Mouse (Mus musculus): ENCODE measurements around the gene Nrros. TPM values are rescaled to one million over a fixed set of nuclear protein-coding genes. Genes with fewer than 3 reads are reported as not detected.

Nrros gene
- polyA plus RNA-seq (2016; fragmentation: Nextera tagmentation; extraction: Ambion mirVana) = 7.8 and 11.1 TPM in 2 replicates

- 4% methylated on average over 25 of the region's 25 CpGs for WGBS
These were observed at the start of gene Nrros for GRCm38 (mm10) chr16:32165281-32165821. TSS of gene Nrros (minus strand) at chr16:32165594.

GRCm38 (mm10) chr16:32214804-32215576 is 49.6 kb upstream of the Nrros start:
- Histone ChIP-seq H3K4me3 (no peak overlapping the region), H3K36me3 (no peaks in the 10 kb centered on the region), H3K27me3 (ENCODE audit: insufficient read depth, poor library complexity, severe bottlenecking) (no peaks in the 10 kb centered on the region), H3K9me3 (peaks cover 2% of the 10 kb centered on the region; the same call in 1 of the 2 replicates), H3K27ac (no peak overlapping the region), H3K4me1 (replicated peaks) (no peaks in the 10 kb centered on the region)
- DNase-seq (ENCODE audit: low spot score) = no peak
- WGBS = 84% methylated on average over 17 of the region's 17 CpGs

More at GRCm38 (mm10) chr16:32165281-32165821, at the start of gene Nrros:
- peak; percentile 31 for DNase-seq (ENCODE audit: low spot score)
- Histone ChIP-seq H3K4me1 (replicated peaks) (peaks cover 21% of the 10 kb centered on the region), H3K27me3 (ENCODE audit: insufficient read depth, poor library complexity, severe bottlenecking) (peaks cover 29% of the 10 kb centered on the region), H3K36me3 (no peaks in the 10 kb centered on the region), H3K4me3 (peak within 1 kb of the TSS; percentile 42), H3K27ac (peak within 1 kb of the TSS; percentile 65), H3K9me3 (no peaks in the 10 kb centered on the region)

GRCm38 (mm10) chr16:32214156-32214555 is 48.8 kb upstream of the Nrros start:
- Histone ChIP-seq H3K27me3 (ENCODE audit: insufficient read depth, poor library complexity, severe bottlenecking) (no peaks in the 10 kb centered on the region), H3K4me1 (replicated peaks) (no peaks in the 10 kb centered on the region), H3K36me3 (no peaks in the 10 kb centered on the region), H3K9me3 (peaks cover 10% of the 10 kb centered on the region), H3K27ac (no peak overlapping the region), H3K4me3 (no peak overlapping the region)
- no peak for DNase-seq (ENCODE audit: low spot score)

- Histone ChIP-seq H3K4me1 (replicated peaks) (peaks cover 13% of the 10 kb centered on the region), H3K36me3 (no peaks in the 10 kb centered on the region), H3K27ac (no peak overlapping the region), H3K9me3 (peaks cover 22% of the 10 kb centered on the region), H3K4me3 (no peak overlapping the region), H3K27me3 (ENCODE audit: insufficient read depth, poor library complexity, severe bottlenecking) (no peaks in the 10 kb centered on the region)
- no peak for DNase-seq (ENCODE audit: low spot score)
- WGBS = 66% methylated on average over 3 of the region's 3 CpGs
These were observed 39.5 kb upstream of the Nrros start for GRCm38 (mm10) chr16:32204902-32205301.

GRCm38 (mm10) chr16:32202681-32203080 is 37.3 kb upstream of the Nrros start:
- no peak overlapping the region for H3K27ac ChIP-seq
- no peak overlapping the region for H3K4me3 ChIP-seq
- 75% methylated on average over 6 of the region's 6 CpGs for WGBS
- no peaks in the 10 kb centered on the region for H3K36me3 ChIP-seq
- peaks cover 13% of the 10 kb centered on the region for H3K4me1 ChIP-seq (replicated peaks)
- H3K27me3 ChIP-seq (ENCODE audit: insufficient read depth, poor library complexity, severe bottlenecking) = no peaks in the 10 kb centered on the region
- H3K9me3 ChIP-seq = peaks cover 8% of the 10 kb centered on the region; the same call in 1 of the 2 replicates
- DNase-seq (ENCODE audit: low spot score) = no peak

- 47% methylated on average over 9 of the region's 9 CpGs for WGBS
- Histone ChIP-seq H3K27me3 (ENCODE audit: insufficient read depth, poor library complexity, severe bottlenecking) (no peaks in the 10 kb centered on the region), H3K27ac (peak overlapping the region; percentile 77)
These were observed 35.6 kb upstream of the Nrros start for GRCm38 (mm10) chr16:32201004-32201325.

GRCm38 (mm10) chr16:32200256-32201003 is 35.0 kb upstream of the Nrros start:
- Histone ChIP-seq H3K4me1 (replicated peaks) (peaks cover 13% of the 10 kb centered on the region), H3K27ac (peak overlapping the region; percentile 77), H3K9me3 (peaks cover 8% of the 10 kb centered on the region; the same call in 1 of the 2 replicates), H3K36me3 (no peaks in the 10 kb centered on the region), H3K27me3 (ENCODE audit: insufficient read depth, poor library complexity, severe bottlenecking) (no peaks in the 10 kb centered on the region), H3K4me3 (peak overlapping the region; percentile 21)
- WGBS = 55% methylated on average over 21 of the region's 21 CpGs
- DNase-seq (ENCODE audit: low spot score) = peak; percentile 61

More at GRCm38 (mm10) chr16:32201004-32201325, 35.6 kb upstream of the Nrros start:
- Histone ChIP-seq H3K9me3 (peaks cover 8% of the 10 kb centered on the region; the same call in 1 of the 2 replicates), H3K36me3 (no peaks in the 10 kb centered on the region), H3K4me1 (replicated peaks) (peaks cover 13% of the 10 kb centered on the region), H3K4me3 (peak overlapping the region; percentile 21; the same call in 1 of the 2 replicates)
- no peak for DNase-seq (ENCODE audit: low spot score)

GRCm38 (mm10) chr16:32190011-32190441 is 24.6 kb upstream of the Nrros start:
- Histone ChIP-seq H3K27me3 (ENCODE audit: insufficient read depth, poor library complexity, severe bottlenecking) (no peaks in the 10 kb centered on the region), H3K9me3 (no peaks in the 10 kb centered on the region), H3K4me1 (replicated peaks) (0 out of 2 replicates have a peak, but pooled peaks cover 4% of the 10 kb centered on the region), H3K4me3 (no peak overlapping the region), H3K36me3 (no peaks in the 10 kb centered on the region), H3K27ac (no peak overlapping the region)
- 54% methylated on average over 12 of the region's 12 CpGs for WGBS
- DNase-seq (ENCODE audit: low spot score) = no peak

GRCm38 (mm10) chr16:32189109-32189508 is 23.7 kb upstream of the Nrros start:
- 72% methylated on average over 6 of the region's 6 CpGs for WGBS
- Histone ChIP-seq H3K27me3 (ENCODE audit: insufficient read depth, poor library complexity, severe bottlenecking) (no peaks in the 10 kb centered on the region), H3K36me3 (no peaks in the 10 kb centered on the region), H3K4me3 (no peak overlapping the region), H3K9me3 (no peaks in the 10 kb centered on the region), H3K4me1 (replicated peaks) (0 out of 2 replicates have a peak, but pooled peaks cover 4% of the 10 kb centered on the region), H3K27ac (no peak overlapping the region)
- DNase-seq (ENCODE audit: low spot score) = no peak

- no peak for DNase-seq (ENCODE audit: low spot score)
- H3K4me3 ChIP-seq = no peak overlapping the region
- H3K27ac ChIP-seq = no peak overlapping the region
- WGBS = 94% methylated on average over 5 of the region's 5 CpGs
- H3K27me3 ChIP-seq (ENCODE audit: insufficient read depth, poor library complexity, severe bottlenecking) = no peaks in the 10 kb centered on the region
- H3K36me3 ChIP-seq = no peaks in the 10 kb centered on the region
- H3K4me1 ChIP-seq (replicated peaks) = 0 out of 2 replicates have a peak, but pooled peaks cover 4% of the 10 kb centered on the region
- H3K9me3 ChIP-seq = no peaks in the 10 kb centered on the region
These were observed 20.7 kb upstream of the Nrros start for GRCm38 (mm10) chr16:32186056-32186455.

GRCm38 (mm10) chr16:32179333-32179901 is 14.0 kb upstream of the Nrros start, which contains the start of gene Bex6:
TSS of gene Bex6 (plus strand) at chr16:32179823.
- 84% methylated on average over 6 of the region's 6 CpGs for WGBS
- H3K27me3 ChIP-seq (ENCODE audit: insufficient read depth, poor library complexity, severe bottlenecking) = no peaks in the 10 kb centered on the region

GRCm38 (mm10) chr16:32176896-32177686 is 11.7 kb upstream of the Nrros start:
- Histone ChIP-seq H3K36me3 (no peaks in the 10 kb centered on the region), H3K27ac (peak overlapping the region; percentile 69), H3K9me3 (no peaks in the 10 kb centered on the region), H3K4me1 (replicated peaks) (peaks cover 12% of the 10 kb centered on the region), H3K4me3 (no peak overlapping the region), H3K27me3 (ENCODE audit: insufficient read depth, poor library complexity, severe bottlenecking) (no peaks in the 10 kb centered on the region)
- 61% methylated on average over 18 of the region's 18 CpGs for WGBS
- no peak for DNase-seq (ENCODE audit: low spot score)

More at GRCm38 (mm10) chr16:32179333-32179901, 14.0 kb upstream of the Nrros start, which contains the start of gene Bex6:
- Histone ChIP-seq H3K4me3 (no peak within 1 kb of the TSS), H3K27ac (no peak within 1 kb of the TSS), H3K4me1 (replicated peaks) (peaks cover 10% of the 10 kb centered on the region), H3K9me3 (no peaks in the 10 kb centered on the region), H3K36me3 (no peaks in the 10 kb centered on the region)
- DNase-seq (ENCODE audit: low spot score) = no peak

All from hindbrain, embryonic 10.5 days (tissue).